Mouse (Mus musculus) lung, embryonic 15.5 days (tissue): ENCODE data around the gene Irf9. TPM values are rescaled to one million over a fixed set of nuclear protein-coding genes. Genes with fewer than 3 reads are reported as not detected.

Experiments
- ATAC-seq: fragments of 200-750 bp; cut with Nextera tagmentation; 2 replicates; pipeline ENCODE4 v1.8.0; 2017; ENCODE audit warnings: moderate number of reproducible peaks, borderline replicate concordance; ENCODE audit not compliant: low FRiP score, low TSS enrichment; ENCODE audit errors: extremely low read depth
- H3K27ac ChIP-seq: fragments of 300-500 bp; sonication (generic); 2 replicates; pipeline ENCODE4 v1.5.1; 2015; ENCODE audit warnings: moderate library complexity, mild to moderate bottlenecking, inconsistent platforms
- H3K27me3 ChIP-seq: fragments of 300-500 bp; sonication (generic); 2 replicates; pipeline ENCODE4 v1.6.1; 2015; ENCODE audit warnings: inconsistent platforms
- H3K36me3 ChIP-seq: fragments of 300-500 bp; sonication (generic); 2 replicates; pipeline ENCODE4 v1.6.1; 2015; ENCODE audit warnings: inconsistent platforms
- H3K4me1 ChIP-seq: fragments of 300-500 bp; sonication (generic); 2 replicates; pipeline ENCODE4 v1.6.1; 2015; ENCODE audit warnings: inconsistent platforms
- H3K4me2 ChIP-seq: fragments of 300-500 bp; sonication (generic); 2 replicates; pipeline ENCODE4 v1.6.1; 2015; ENCODE audit warnings: inconsistent platforms, mild to moderate bottlenecking, moderate library complexity
- H3K4me3 ChIP-seq: fragments of 300-500 bp; sonication (generic); 2 replicates; pipeline ENCODE4 v1.5.1; 2015; ENCODE audit warnings: mild to moderate bottlenecking, inconsistent platforms
- H3K9ac ChIP-seq: fragments of 300-500 bp; sonication (generic); 2 replicates; pipeline ENCODE4 v1.6.1; 2015; ENCODE audit warnings: inconsistent platforms
- H3K9me3 ChIP-seq: fragments of 300-500 bp; sonication (generic); 2 replicates; pipeline ENCODE4 v1.6.1; 2016; ENCODE audit warnings: inconsistent platforms
- WGBS: fragments of 180-500 bp; shearing (Covaris S2); methylation state at CpG from one replicate; pipeline ENCODE4 v1.1.7; 2015; 5-methylcytosine and 5-hydroxymethylcytosine counted together
- polyA plus RNA-seq: library from polyadenylated mRNA; unstranded; fragments of >200 nt; fragmentation: Nextera tagmentation; extraction: Ambion mirVana; gene quantifications from 2 replicates; pipeline ENCODE4 v1.2.1, GENCODE M21; 2015

Irf9 gene
- polyA plus RNA-seq, 1 experiment from 2014 or later = 14.4 TPM

GRCm38 (mm10) chr14:55643060-55643907, 39.9 kb downstream of the Irf9 start, which contains the start of gene Tm9sf1:
Gene Tm9sf1 (minus strand): TSS chr14:55643806.
- H3K9ac ChIP-seq = peak within 1 kb of the TSS; percentile 97
- H3K4me2 ChIP-seq = peak within 1 kb of the TSS; percentile 78
- peak within 1 kb of the TSS; percentile 96 for H3K27ac ChIP-seq
- no peaks in the 10 kb centered on the region for H3K27me3 ChIP-seq
- under 1% methylated on average over 86 of the region's 89 CpGs for WGBS
- H3K9me3 ChIP-seq = no peaks in the 10 kb centered on the region
- H3K4me1 ChIP-seq = peaks cover 18% of the 10 kb centered on the region
- H3K36me3 ChIP-seq = peaks cover 34% of the 10 kb centered on the region
- H3K4me3 ChIP-seq = peak within 1 kb of the TSS; percentile 91
- peak; percentile 92 for ATAC-seq

GRCm38 (mm10) chr14:55644261-55644888, 41.0 kb downstream of the Irf9 start:
- ATAC-seq = no peak
- H3K27me3 ChIP-seq = no peaks in the 10 kb centered on the region
- H3K4me2 ChIP-seq = peak overlapping the region; percentile 78
- WGBS = 13% methylated on average over 17 of the region's 17 CpGs
- H3K4me3 ChIP-seq = peak overlapping the region; percentile 91
- H3K9ac ChIP-seq = peak overlapping the region; percentile 97
- H3K4me1 ChIP-seq = peaks cover 18% of the 10 kb centered on the region
- no peaks in the 10 kb centered on the region for H3K9me3 ChIP-seq
- peaks cover 23% of the 10 kb centered on the region for H3K36me3 ChIP-seq
- peak overlapping the region; percentile 96 for H3K27ac ChIP-seq

GRCm38 (mm10) chr14:55649884-55650283, 46.5 kb downstream of the Irf9 start, which contains the start of gene Tssk4:
Gene Tssk4 (plus strand): TSS chr14:55650184.
- Histone ChIP-seq H3K36me3 (peaks cover 9% of the 10 kb centered on the region), H3K4me2 (no peak within 1 kb of the TSS), H3K27me3 (no peaks in the 10 kb centered on the region), H3K27ac (no peak within 1 kb of the TSS), H3K9me3 (no peaks in the 10 kb centered on the region), H3K4me1 (peaks cover 5% of the 10 kb centered on the region), H3K9ac (no peak within 1 kb of the TSS), H3K4me3 (no peak within 1 kb of the TSS)
- 92% methylated on average over 2 of the region's 2 CpGs for WGBS
- ATAC-seq = no peak

GRCm38 (mm10) chr14:55651528-55651927, 48.2 kb downstream of the Irf9 start:
- WGBS = 74% methylated on average over 7 of the region's 7 CpGs
- no peak for ATAC-seq
- Histone ChIP-seq H3K36me3 (peaks cover 6% of the 10 kb centered on the region), H3K9ac (no peak overlapping the region), H3K4me2 (no peak overlapping the region), H3K27ac (no peak overlapping the region), H3K9me3 (no peaks in the 10 kb centered on the region), H3K4me1 (no peaks in the 10 kb centered on the region), H3K27me3 (no peaks in the 10 kb centered on the region), H3K4me3 (no peak overlapping the region)

- H3K9ac ChIP-seq = no peak overlapping the region
- H3K27me3 ChIP-seq = no peaks in the 10 kb centered on the region
- ATAC-seq = no peak
- H3K4me2 ChIP-seq = no peak overlapping the region
- H3K9me3 ChIP-seq = no peaks in the 10 kb centered on the region
- H3K4me1 ChIP-seq = peaks cover 15% of the 10 kb centered on the region; the same call in 1 of the 2 replicates
- H3K36me3 ChIP-seq = peaks cover 16% of the 10 kb centered on the region
- WGBS = 83% methylated on average over 3 of the region's 3 CpGs
- no peak overlapping the region for H3K27ac ChIP-seq
- no peak overlapping the region for H3K4me3 ChIP-seq
These were observed 53.6 kb downstream of the Irf9 start for GRCm38 (mm10) chr14:55656935-55657334.

GRCm38 (mm10) chr14:55658011-55658410, 54.6 kb downstream of the Irf9 start:
- ATAC-seq = no peak
- Histone ChIP-seq H3K9ac (no peak overlapping the region), H3K36me3 (peaks cover 22% of the 10 kb centered on the region), H3K4me3 (no peak overlapping the region), H3K4me2 (no peak overlapping the region), H3K27ac (no peak overlapping the region), H3K4me1 (peaks cover 15% of the 10 kb centered on the region; the same call in 1 of the 2 replicates), H3K9me3 (no peaks in the 10 kb centered on the region), H3K27me3 (no peaks in the 10 kb centered on the region)
- 84% methylated on average over 5 of the region's 5 CpGs for WGBS

Other genes starting within 250 kb of the Irf9 start
- gene Dhrs4, start 124.8 kb upstream of the Irf9 start, polyA plus RNA-seq = 112 and 114 TPM in 2 replicates
- gene Carmil3, start 112.9 kb upstream of the Irf9 start, polyA plus RNA-seq = 1.3 and 1.6 TPM in 2 replicates
- gene Cpne6, start 93.1 kb upstream of the Irf9 start, polyA plus RNA-seq = 0.11 and 0.23 TPM in 2 replicates
- not detected in 2 replicates for gene Nrl, start 78.6 kb upstream of the Irf9 start, polyA plus RNA-seq
- gene Pck2, start 63.3 kb upstream of the Irf9 start, polyA plus RNA-seq = 66.0 and 67.2 TPM in 2 replicates
- 67.7 and 72.6 TPM in 2 replicates for gene Dcaf11, start 43.6 kb upstream of the Irf9 start, polyA plus RNA-seq
- gene A730061H03Rik, start 43.2 kb upstream of the Irf9 start, polyA plus RNA-seq = 0.79 and 1.2 TPM in 2 replicates
- gene Fitm1, start 28.0 kb upstream of the Irf9 start, polyA plus RNA-seq = 3.3 and 3.7 TPM in 2 replicates
- gene Psme1, start 25.4 kb upstream of the Irf9 start, polyA plus RNA-seq = 168 and 171 TPM in 2 replicates
- gene Emc9, start 18.3 kb upstream of the Irf9 start, polyA plus RNA-seq = 4.1 and 5.1 TPM in 2 replicates
- 234 and 238 TPM in 2 replicates for gene Psme2, start 12.5 kb upstream of the Irf9 start, polyA plus RNA-seq
- gene Rnf31, start 11.9 kb upstream of the Irf9 start, polyA plus RNA-seq = 14.5 and 16.0 TPM in 2 replicates
- gene Rec8, start 14.5 kb downstream of the Irf9 start, polyA plus RNA-seq = 22.9 and 25.5 TPM in 2 replicates
- gene Ipo4, start 32.4 kb downstream of the Irf9 start, polyA plus RNA-seq = 81.2 and 95.6 TPM in 2 replicates
- 0.44 and 2.0 TPM in 2 replicates for gene Gm49378, start 34.3 kb downstream of the Irf9 start, polyA plus RNA-seq
- gene Tm9sf1, start 40.2 kb downstream of the Irf9 start, polyA plus RNA-seq = 119 and 126 TPM in 2 replicates
- 0.88 and 1.1 TPM in 2 replicates for gene Tssk4, start 46.6 kb downstream of the Irf9 start, polyA plus RNA-seq
- gene Mdp1, start 56.9 kb downstream of the Irf9 start, polyA plus RNA-seq = 56.5 TPM in 2 replicates
- gene Gmpr2, start 68.4 kb downstream of the Irf9 start, polyA plus RNA-seq = 60.2 and 68.1 TPM in 2 replicates
- gene Nedd8, start 68.6 kb downstream of the Irf9 start, polyA plus RNA-seq = 509 and 542 TPM in 2 replicates
- 46.9 and 48.3 TPM in 2 replicates for gene Tinf2, start 78.2 kb downstream of the Irf9 start, polyA plus RNA-seq
- 2.2 and 2.8 TPM in 2 replicates for gene Tgm1, start 110.4 kb downstream of the Irf9 start, polyA plus RNA-seq
- 31.8 and 33.2 TPM in 2 replicates for gene Rabggta, start 118.7 kb downstream of the Irf9 start, polyA plus RNA-seq
- 86.7 and 88.4 TPM in 2 replicates for gene Dhrs1, start 142.1 kb downstream of the Irf9 start, polyA plus RNA-seq
- 39.2 and 41.4 TPM in 2 replicates for gene Nop9, start 142.1 kb downstream of the Irf9 start, polyA plus RNA-seq
- gene Cideb, start 154.9 kb downstream of the Irf9 start, polyA plus RNA-seq = 0.55 and 0.80 TPM in 2 replicates
- 0.25 and 0.35 TPM in 2 replicates for gene Ltb4r2, start 157.9 kb downstream of the Irf9 start, polyA plus RNA-seq
- gene Ltb4r1, start 162.4 kb downstream of the Irf9 start, polyA plus RNA-seq = 1.7 and 2.6 TPM in 2 replicates
- 14.3 and 18.0 TPM in 2 replicates for gene Adcy4, start 180.5 kb downstream of the Irf9 start, polyA plus RNA-seq
- gene Ripk3, start 185.3 kb downstream of the Irf9 start, polyA plus RNA-seq = 43.4 and 45.6 TPM in 2 replicates
- gene Nfatc4, start 219.6 kb downstream of the Irf9 start, polyA plus RNA-seq = 50.9 and 52.7 TPM in 2 replicates